Mouse (Mus musculus) cerebellum, postnatal 36 days (tissue): ENCODE results near the gene Cept1.
"Not testable (repeated sequence)": the region's sequence is repeated elsewhere in the genome, so short reads cannot be mapped to it uniquely, and the experiment has no call there.

Experiments used
- DNase-seq, 2 experiments: peaks; one replicate each; pipeline ENCODE4 v3.0.0; 2021 to 2022; ENCODE audit warnings: mixed read lengths in 2 of 2

Gene Cept1

GRCm38 (mm10) chr3:106547171-106547923 is at the start of gene Cept1, which contains the start of gene Dram2:
TSS of gene Cept1 (minus strand) at chr3:106547802.
TSS of gene Dram2 (plus strand) at chr3:106547798.
- peak; percentile 88 to 91 for DNase-seq

GRCm38 (mm10) chr3:106593631-106594030 is 46.0 kb upstream of the Cept1 start:
- not testable (repeated sequence) for DNase-seq

DNA sequence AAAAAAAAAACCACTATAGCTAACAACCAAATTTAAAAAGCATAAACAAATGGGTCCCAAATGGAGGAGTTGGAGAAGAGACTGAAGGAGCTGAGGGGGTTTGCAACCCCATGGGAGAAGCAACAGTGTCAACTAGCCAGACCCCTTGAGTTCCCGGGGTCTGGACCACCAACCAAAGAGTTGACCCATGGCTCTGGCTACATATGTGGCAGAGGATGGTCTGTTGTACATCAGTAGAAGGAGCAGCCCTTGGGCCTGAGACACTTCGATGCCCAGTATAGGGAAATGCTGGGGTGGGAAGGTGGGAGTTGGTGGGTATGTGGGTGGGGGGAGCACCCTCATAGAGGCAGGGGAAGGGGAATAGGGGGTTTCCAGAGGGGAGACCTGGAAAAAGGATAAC is 31.7 kb upstream of the Cept1 start:
- DNase-seq = no peak

GRCm38 (mm10) chr3:106573191-106573590 is 25.6 kb upstream of the Cept1 start:
- no peak for DNase-seq

DNA sequence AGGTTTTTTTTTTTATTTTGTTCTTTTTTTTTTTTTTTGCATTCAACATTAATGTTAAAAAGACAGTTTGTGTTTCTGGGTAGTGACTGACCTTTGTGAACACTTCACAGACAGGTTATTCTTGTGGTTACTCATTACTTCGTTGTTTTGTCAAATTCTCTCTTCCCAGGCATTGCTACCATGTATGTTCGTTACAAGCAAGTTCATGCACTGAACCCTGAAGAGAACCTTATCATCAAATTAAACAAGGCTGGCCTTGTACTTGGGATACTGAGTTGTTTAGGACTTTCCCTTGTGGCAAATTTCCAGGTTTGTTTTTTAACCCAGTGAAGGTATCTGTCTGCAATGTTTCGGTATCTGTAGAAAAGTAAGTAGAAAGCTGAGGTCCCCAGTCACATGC is 18.3 kb upstream of the Cept1 start:
- no peak for DNase-seq

DNA sequence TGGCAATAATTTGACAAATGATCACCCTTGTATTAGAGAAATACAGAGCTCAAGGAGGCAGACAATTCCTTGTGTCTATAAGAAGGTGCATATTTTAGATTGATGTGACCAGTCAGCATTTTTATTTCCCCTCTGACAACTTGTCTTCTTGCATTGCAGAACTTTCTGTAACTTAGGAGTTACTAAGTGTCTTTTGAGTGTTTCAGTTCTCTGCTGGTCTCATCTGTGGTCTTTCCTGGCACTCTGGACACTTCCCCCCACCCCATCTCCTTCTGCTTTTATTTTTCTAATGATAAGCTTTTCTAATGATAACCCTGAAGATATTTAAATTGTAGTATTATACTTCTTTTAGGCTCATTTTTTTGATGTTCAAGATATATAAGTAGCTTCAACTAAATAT is 10.7 kb upstream of the Cept1 start:
- DNase-seq = no peak

GRCm38 (mm10) chr3:106555743-106556250 is 8.2 kb upstream of the Cept1 start:
- DNase-seq = no peak

- DNase-seq = no peak
Observed at GRCm38 (mm10) chr3:106553411-106553810, 5.8 kb upstream of the Cept1 start.

DNA sequence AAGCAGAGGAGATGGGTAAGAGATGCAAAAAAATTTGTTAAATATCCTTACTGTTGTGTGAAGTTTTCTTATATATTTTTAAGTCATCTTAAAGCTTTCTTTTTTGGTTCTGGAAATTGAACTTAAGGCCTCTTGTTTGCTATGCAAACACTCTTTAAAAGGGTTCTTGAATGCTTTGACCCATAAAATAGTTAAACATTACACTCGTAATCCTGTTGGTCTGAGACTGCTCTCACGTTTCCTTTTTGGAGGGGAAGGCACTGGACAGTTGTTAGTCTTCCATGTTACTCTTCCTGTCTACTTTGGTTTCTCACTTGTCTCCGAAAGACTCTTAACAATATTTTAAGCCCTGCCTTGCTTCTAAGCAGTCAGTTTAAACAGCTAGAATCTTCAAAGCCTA is 1.4 kb upstream of the Cept1 start:
- DNase-seq = no peak

DNA sequence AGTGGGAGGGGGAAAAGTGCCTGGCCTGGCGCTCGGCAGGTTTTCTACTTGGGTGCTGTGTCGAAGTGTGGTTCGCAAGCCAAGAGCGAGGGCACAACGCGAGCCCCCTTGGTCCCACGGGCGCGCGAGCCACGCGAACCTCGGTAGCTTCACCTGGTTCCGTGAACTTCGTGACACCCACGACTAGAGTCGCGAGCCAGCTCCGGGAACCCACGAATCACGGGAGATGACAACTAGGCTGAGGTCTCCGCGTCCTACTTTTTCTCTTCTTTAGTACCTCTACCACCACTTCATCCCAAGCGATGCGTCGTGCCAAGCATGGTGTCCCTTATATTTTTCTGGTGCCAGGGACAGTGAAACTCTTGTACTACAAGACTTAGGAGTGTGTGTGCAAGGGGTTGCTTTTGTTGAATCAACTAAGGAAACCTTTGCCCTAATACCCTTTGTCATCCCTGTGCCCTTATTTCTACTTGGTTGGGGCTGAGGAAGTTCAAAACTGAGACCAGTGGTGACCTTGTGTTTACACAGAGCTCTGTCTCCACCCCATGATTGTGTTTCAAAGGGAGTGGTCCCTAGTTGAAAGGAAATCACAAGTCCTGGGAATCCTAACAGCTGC is 430 bp upstream of the Cept1 start:
- no peak for DNase-seq

- no peak for DNase-seq
Observed at GRCm38 (mm10) chr3:106544721-106545316, 2.8 kb downstream of the Cept1 start.

DNA sequence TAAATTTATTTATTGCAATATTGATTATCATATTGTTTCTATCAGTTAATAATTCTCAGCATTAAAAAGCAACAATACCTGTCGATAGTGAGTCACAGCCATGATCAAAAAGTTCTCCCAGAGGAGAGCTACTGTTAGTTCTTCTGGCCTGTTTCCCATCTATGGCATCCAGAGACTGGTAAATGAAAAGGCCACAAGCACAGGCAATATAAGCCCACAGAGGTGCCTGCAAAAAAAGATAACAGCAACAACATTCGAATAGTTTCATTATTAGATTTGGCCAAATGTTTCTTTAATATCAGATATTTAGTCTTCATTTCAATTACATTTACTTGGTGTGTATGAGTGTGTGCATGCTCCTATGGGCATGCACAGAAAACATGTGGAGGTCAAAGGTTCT is 14.3 kb downstream of the Cept1 start:
- DNase-seq = no peak

- DNase-seq = no peak
Observed at GRCm38 (mm10) chr3:106528032-106528431, 19.6 kb downstream of the Cept1 start.

GRCm38 (mm10) chr3:106526411-106526810 is 21.2 kb downstream of the Cept1 start:
- DNase-seq = no peak

- no peak for DNase-seq
Observed at GRCm38 (mm10) chr3:106522730-106523129, 24.9 kb downstream of the Cept1 start.

DNA sequence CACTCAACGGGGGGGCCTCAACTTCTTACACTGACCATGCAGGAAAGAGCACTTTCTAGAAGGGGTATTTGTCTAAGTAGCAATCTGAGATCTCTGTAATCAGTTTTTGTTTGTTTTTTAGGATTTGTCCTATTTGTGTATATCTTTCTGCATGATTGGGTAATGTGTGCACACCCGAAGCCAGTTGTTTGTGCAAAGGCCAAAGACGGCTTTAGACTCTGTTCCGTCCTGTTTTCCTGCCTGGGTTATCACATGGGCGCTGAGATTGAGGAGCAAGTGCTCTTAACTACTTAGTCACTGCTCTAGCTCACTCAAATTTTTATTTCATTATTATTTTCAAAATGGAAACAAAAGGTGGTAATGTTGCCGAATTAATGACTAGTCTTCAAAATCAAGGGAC is 32.6 kb downstream of the Cept1 start:
- no peak for DNase-seq

DNA sequence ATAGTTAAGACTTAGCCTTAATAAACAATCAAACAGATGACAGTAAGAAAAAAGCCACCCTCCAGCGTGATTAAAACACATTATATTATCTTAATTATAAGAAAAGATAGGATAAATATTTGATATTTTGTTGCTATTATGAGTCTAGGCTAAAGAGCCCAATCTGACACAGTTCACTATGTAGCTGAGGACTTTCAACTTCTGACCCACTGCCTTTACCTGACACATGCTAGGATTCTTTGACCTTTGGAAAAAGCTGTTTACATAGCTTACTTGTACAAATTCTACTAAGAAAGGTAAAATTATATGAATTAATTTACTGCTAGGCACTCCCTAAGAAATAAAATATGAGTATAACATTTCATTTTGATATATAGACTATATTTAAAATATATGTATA is 36.9 kb downstream of the Cept1 start:
- no peak for DNase-seq

DNA sequence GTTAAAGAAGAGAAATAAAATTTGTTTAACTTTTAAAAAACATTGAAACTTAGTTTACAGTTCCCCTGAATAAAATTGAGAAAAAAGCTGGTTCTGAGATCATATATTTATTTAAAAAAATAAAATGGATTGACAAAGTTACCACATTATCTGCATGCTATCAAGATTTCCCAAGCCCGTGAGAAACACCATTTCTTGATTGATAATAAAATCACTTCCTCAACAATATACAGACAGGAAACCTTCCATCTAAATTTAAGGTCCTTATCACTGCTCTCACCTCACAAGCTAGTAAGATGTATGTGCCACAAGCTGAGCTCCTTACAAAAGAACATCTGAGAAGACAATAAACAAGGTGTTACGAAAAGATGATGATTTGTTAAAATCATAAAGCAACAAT is 44.7 kb downstream of the Cept1 start:
- no peak for DNase-seq

GRCm38 (mm10) chr3:106500510-106500909 is 47.1 kb downstream of the Cept1 start:
- DNase-seq = no peak

GRCm38 (mm10) chr3:106496996-106497395 is 50.6 kb downstream of the Cept1 start:
- DNase-seq = no peak

GRCm38 (mm10) chr3:106496045-106496721 is 51.4 kb downstream of the Cept1 start:
- DNase-seq = no peak

DNA sequence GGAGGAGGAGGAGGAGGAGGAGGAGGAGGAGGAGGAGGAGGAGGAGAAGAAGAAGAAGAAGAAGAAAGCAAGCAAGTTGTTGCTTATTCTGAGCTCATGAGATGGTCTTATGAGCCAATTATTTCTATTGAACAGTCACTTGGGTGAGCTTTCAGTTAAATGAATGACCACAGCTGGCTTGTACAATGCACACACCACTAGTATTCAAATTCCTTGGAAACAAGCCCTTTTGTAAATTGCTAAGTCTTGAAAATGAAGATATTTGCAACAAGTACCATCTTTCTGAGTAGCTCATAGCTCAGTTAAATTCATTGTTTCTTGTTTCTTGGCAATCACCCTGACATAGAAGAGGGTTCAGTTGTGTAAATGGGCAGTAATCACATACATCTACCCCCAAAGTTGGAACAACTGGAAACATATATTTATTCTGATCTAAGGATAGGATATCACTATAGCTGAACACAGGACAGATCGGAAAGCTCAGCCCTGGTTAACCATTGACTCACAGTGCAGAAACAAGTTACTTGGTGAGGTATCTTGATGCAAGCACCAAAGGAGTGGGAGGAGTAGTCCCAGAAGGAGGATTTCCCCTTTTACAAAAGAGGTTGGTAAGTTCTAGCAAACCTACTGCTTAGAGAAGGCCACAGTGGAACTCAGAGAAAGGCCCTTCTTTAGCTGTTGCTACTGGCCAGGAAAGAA is 52.1 kb downstream of the Cept1 start:
- no peak for DNase-seq
